Mouse (Mus musculus): Measurements from ENCODE around the gene Vmn2r18. TPM values are rescaled to one million over a fixed set of nuclear protein-coding genes. Genes with fewer than 3 reads are reported as not detected.
A peak's percentile ranks its signal among the peaks of the same experiment; 100 is the strongest.

The Vmn2r18 gene
- 0.15 TPM in 1 of 2 replicates, not detected in the other for polyA plus RNA-seq (2014; fragmentation: Nextera tagmentation; extraction: Ambion mirVana)

- Histone ChIP-seq H3K27ac (ENCODE audit: low read depth, low read length) (no peak within 1 kb of the TSS), H3K4me1 (ENCODE audit: control insufficient read depth, insufficient read depth, low read length) (no peaks in the 10 kb centered on the region), H3K9ac (replicated peaks; ENCODE audit: low read depth, low read length) (no peak within 1 kb of the TSS), H3K27me3 (ENCODE audit: control insufficient read depth, insufficient read depth, low read length) (no peaks in the 10 kb centered on the region), H3K4me2 (ENCODE audit: low read depth, low read length) (no peak within 1 kb of the TSS), H3K9me3 (ENCODE audit: control insufficient read depth, low read length) (no peaks in the 10 kb centered on the region), H3K36me3 (ENCODE audit: control insufficient read depth, insufficient read depth, low read length) (no peaks in the 10 kb centered on the region), H3K4me3 (ENCODE audit: low read depth, low read length) (no peak within 1 kb of the TSS)
- 85% methylated on average over 3 of the region's 3 CpGs for WGBS
- no peak for ATAC-seq (ENCODE audit: low read depth)
Measured at GRCm38 (mm10) chr5:151605921-151606320, at the start of gene Vmn2r18. TSS of gene Vmn2r18 (minus strand) at chr5:151606021.

GRCm38 (mm10) chr5:151651411-151651784 is 45.6 kb upstream of the Vmn2r18 start:
- H3K27ac ChIP-seq (ENCODE audit: low read depth, low read length) = peak overlapping the region; percentile 64; the same call in 1 of the 2 replicates
- peak overlapping the region; percentile 71; the same call in 1 of the 2 replicates for H3K4me2 ChIP-seq (ENCODE audit: low read depth, low read length)
- WGBS = 65% methylated on average over 3 of the region's 3 CpGs
- no peak; the same call in 1 of the 2 replicates for ATAC-seq (ENCODE audit: low read depth)
- no peaks in the 10 kb centered on the region; the same call in 1 of the 2 replicates for H3K4me1 ChIP-seq (ENCODE audit: control insufficient read depth, insufficient read depth, low read length)
- no peaks in the 10 kb centered on the region for H3K9me3 ChIP-seq (ENCODE audit: control insufficient read depth, low read length)
- H3K4me3 ChIP-seq (ENCODE audit: low read depth, low read length) = peak overlapping the region; percentile 55
- H3K27me3 ChIP-seq (ENCODE audit: control insufficient read depth, insufficient read depth, low read length) = no peaks in the 10 kb centered on the region
- H3K36me3 ChIP-seq (ENCODE audit: control insufficient read depth, insufficient read depth, low read length) = peaks cover 17% of the 10 kb centered on the region
- 0 out of 2 replicates have a peak overlapping the region, but pooled peaks have one; percentile 70 for H3K9ac ChIP-seq (replicated peaks; ENCODE audit: low read depth, low read length)

GRCm38 (mm10) chr5:151650700-151651410 is 45.0 kb upstream of the Vmn2r18 start, which contains the start of gene Rfc3:
TSS of gene Rfc3 (minus strand) at chr5:151651242.
- peak; percentile 99 for ATAC-seq (ENCODE audit: low read depth)
- Histone ChIP-seq H3K27ac (ENCODE audit: low read depth, low read length) (peak within 1 kb of the TSS; percentile 64), H3K9me3 (ENCODE audit: control insufficient read depth, low read length) (no peaks in the 10 kb centered on the region), H3K36me3 (ENCODE audit: control insufficient read depth, insufficient read depth, low read length) (peaks cover 22% of the 10 kb centered on the region), H3K4me3 (ENCODE audit: low read depth, low read length) (peak within 1 kb of the TSS; percentile 55), H3K27me3 (ENCODE audit: control insufficient read depth, insufficient read depth, low read length) (no peaks in the 10 kb centered on the region), H3K4me2 (ENCODE audit: low read depth, low read length) (peak within 1 kb of the TSS; percentile 71), H3K4me1 (ENCODE audit: control insufficient read depth, insufficient read depth, low read length) (no peaks in the 10 kb centered on the region; the same call in 1 of the 2 replicates), H3K9ac (replicated peaks; ENCODE audit: low read depth, low read length) (peak within 1 kb of the TSS; percentile 70)
- under 1% methylated on average over 42 of the region's 42 CpGs for WGBS

GRCm38 (mm10) chr5:151644845-151645244 is 39.0 kb upstream of the Vmn2r18 start:
- Histone ChIP-seq H3K4me1 (ENCODE audit: control insufficient read depth, insufficient read depth, low read length) (no peaks in the 10 kb centered on the region; the same call in 1 of the 2 replicates), H3K27ac (ENCODE audit: low read depth, low read length) (no peak overlapping the region), H3K9ac (replicated peaks; ENCODE audit: low read depth, low read length) (no peak overlapping the region), H3K27me3 (ENCODE audit: control insufficient read depth, insufficient read depth, low read length) (no peaks in the 10 kb centered on the region), H3K9me3 (ENCODE audit: control insufficient read depth, low read length) (no peaks in the 10 kb centered on the region), H3K4me3 (ENCODE audit: low read depth, low read length) (no peak overlapping the region), H3K4me2 (ENCODE audit: low read depth, low read length) (no peak overlapping the region), H3K36me3 (ENCODE audit: control insufficient read depth, insufficient read depth, low read length) (peaks cover 65% of the 10 kb centered on the region)
- 97% methylated on average over 7 of the region's 7 CpGs for WGBS
- no peak for ATAC-seq (ENCODE audit: low read depth)

- Histone ChIP-seq H3K4me3 (ENCODE audit: low read depth, low read length) (no peak overlapping the region), H3K36me3 (ENCODE audit: control insufficient read depth, insufficient read depth, low read length) (peaks cover 60% of the 10 kb centered on the region), H3K9me3 (ENCODE audit: control insufficient read depth, low read length) (no peaks in the 10 kb centered on the region), H3K27ac (ENCODE audit: low read depth, low read length) (no peak overlapping the region), H3K4me2 (ENCODE audit: low read depth, low read length) (no peak overlapping the region), H3K4me1 (ENCODE audit: control insufficient read depth, insufficient read depth, low read length) (no peaks in the 10 kb centered on the region), H3K27me3 (ENCODE audit: control insufficient read depth, insufficient read depth, low read length) (no peaks in the 10 kb centered on the region), H3K9ac (replicated peaks; ENCODE audit: low read depth, low read length) (no peak overlapping the region)
- 91% methylated on average over 5 of the region's 5 CpGs for WGBS
- no peak for ATAC-seq (ENCODE audit: low read depth)
Measured at GRCm38 (mm10) chr5:151642867-151643266, 37.0 kb upstream of the Vmn2r18 start.

- peaks cover 54% of the 10 kb centered on the region for H3K36me3 ChIP-seq (ENCODE audit: control insufficient read depth, insufficient read depth, low read length)
- H3K27ac ChIP-seq (ENCODE audit: low read depth, low read length) = no peak overlapping the region
- H3K9me3 ChIP-seq (ENCODE audit: control insufficient read depth, low read length) = no peaks in the 10 kb centered on the region
- H3K4me2 ChIP-seq (ENCODE audit: low read depth, low read length) = no peak overlapping the region
- H3K4me1 ChIP-seq (ENCODE audit: control insufficient read depth, insufficient read depth, low read length) = no peaks in the 10 kb centered on the region
- no peak overlapping the region for H3K9ac ChIP-seq (replicated peaks; ENCODE audit: low read depth, low read length)
- no peak for ATAC-seq (ENCODE audit: low read depth)
- WGBS = 100% methylated on average over 1 of the region's 1 CpGs
- H3K4me3 ChIP-seq (ENCODE audit: low read depth, low read length) = no peak overlapping the region
- H3K27me3 ChIP-seq (ENCODE audit: control insufficient read depth, insufficient read depth, low read length) = no peaks in the 10 kb centered on the region
Measured at GRCm38 (mm10) chr5:151642102-151642501, 36.3 kb upstream of the Vmn2r18 start.

- WGBS = 33% methylated on average over 1 of the region's 1 CpGs
- Histone ChIP-seq H3K9me3 (ENCODE audit: control insufficient read depth, low read length) (no peaks in the 10 kb centered on the region), H3K27me3 (ENCODE audit: control insufficient read depth, insufficient read depth, low read length) (no peaks in the 10 kb centered on the region), H3K9ac (replicated peaks; ENCODE audit: low read depth, low read length) (no peak overlapping the region), H3K36me3 (ENCODE audit: control insufficient read depth, insufficient read depth, low read length) (no peaks in the 10 kb centered on the region), H3K4me2 (ENCODE audit: low read depth, low read length) (no peak overlapping the region), H3K27ac (ENCODE audit: low read depth, low read length) (no peak overlapping the region), H3K4me1 (ENCODE audit: control insufficient read depth, insufficient read depth, low read length) (no peaks in the 10 kb centered on the region), H3K4me3 (ENCODE audit: low read depth, low read length) (no peak overlapping the region)
- ATAC-seq (ENCODE audit: low read depth) = no peak
Measured at GRCm38 (mm10) chr5:151601696-151602095, 4.1 kb downstream of the Vmn2r18 start.

Other genes starting within 250 kb of the Vmn2r18 start
- not detected in 2 replicates for gene Gm42906, start 177.9 kb downstream of the Vmn2r18 start, polyA plus RNA-seq (2014; fragmentation: Nextera tagmentation; extraction: Ambion mirVana)
- gene Rfc3, start 45.2 kb upstream of the Vmn2r18 start, polyA plus RNA-seq (2014; fragmentation: Nextera tagmentation; extraction: Ambion mirVana) = 63.8 and 73.2 TPM in 2 replicates

Data from neural tube, embryonic 14.5 days (tissue).